Mouse (Mus musculus): ENCODE data around the gene Tead2. TPM values are rescaled to one million over a fixed set of nuclear protein-coding genes. Genes with fewer than 3 reads are reported as not detected.

The Tead2 gene
- polyA plus RNA-seq, 1 experiment from 2014 or later = 46.5 TPM

- DNase-seq (ENCODE audit: low spot score) = no peak
Measured at GRCm38 (mm10) chr7:45257063-45257840, 41.7 kb downstream of the Tead2 start.

GRCm38 (mm10) chr7:45259281-45259680 is 43.7 kb downstream of the Tead2 start:
- H3K27ac ChIP-seq (ENCODE audit: low read length) = no peak overlapping the region
- WGBS = 85% methylated on average over 8 of the region's 8 CpGs
- no peak for ATAC-seq
- 0 out of 2 replicates have a peak, but pooled peaks cover 3% of the 10 kb centered on the region for H3K4me1 ChIP-seq (ENCODE audit: insufficient read depth, low read depth, low read length)
- H3K9me3 ChIP-seq (ENCODE audit: low read length) = no peaks in the 10 kb centered on the region
- no peak overlapping the region for H3K4me3 ChIP-seq (ENCODE audit: low read depth, low read length)
- 0 out of 2 replicates have a peak, but pooled peaks cover 3% of the 10 kb centered on the region for H3K27me3 ChIP-seq (replicated peaks; ENCODE audit: insufficient read depth, low read length)
- H3K4me2 ChIP-seq (replicated peaks; ENCODE audit: low read depth, low read length) = no peak overlapping the region
- no peak overlapping the region for H3K9ac ChIP-seq (replicated peaks; ENCODE audit: low read depth)
- no peak for DNase-seq (ENCODE audit: low spot score)
- no peaks in the 10 kb centered on the region for H3K36me3 ChIP-seq (ENCODE audit: insufficient read depth, low read length)
- no peak for TF ChIP-seq CTCF (IDR thresholded peaks at IDR 0.05)
- no peak for TF ChIP-seq EP300 (IDR thresholded peaks at IDR 0.05)

More at GRCm38 (mm10) chr7:45257063-45257840, 41.7 kb downstream of the Tead2 start:
- Histone ChIP-seq H3K4me3 (ENCODE audit: low read depth, low read length) (no peak overlapping the region), H3K4me2 (replicated peaks; ENCODE audit: low read depth, low read length) (no peak overlapping the region), H3K4me1 (ENCODE audit: insufficient read depth, low read depth, low read length) (0 out of 2 replicates have a peak, but pooled peaks cover 1% of the 10 kb centered on the region), H3K9ac (replicated peaks; ENCODE audit: low read depth) (no peak overlapping the region), H3K27me3 (replicated peaks; ENCODE audit: insufficient read depth, low read length) (0 out of 2 replicates have a peak, but pooled peaks cover 3% of the 10 kb centered on the region), H3K36me3 (ENCODE audit: insufficient read depth, low read length) (no peaks in the 10 kb centered on the region), H3K27ac (ENCODE audit: low read length) (no peak overlapping the region), H3K9me3 (ENCODE audit: low read length) (no peaks in the 10 kb centered on the region)
- ATAC-seq = no peak
- TF ChIP-seq CTCF (IDR thresholded peaks at IDR 0.05) (no peak), EP300 (IDR thresholded peaks at IDR 0.05) (no peak)
- WGBS = 48% methylated on average over 11 of the region's 11 CpGs

GRCm38 (mm10) chr7:45262266-45262665 is 46.7 kb downstream of the Tead2 start:
- no peak overlapping the region for H3K9ac ChIP-seq (replicated peaks; ENCODE audit: low read depth)
- H3K27me3 ChIP-seq (replicated peaks; ENCODE audit: insufficient read depth, low read length) = 0 out of 2 replicates have a peak, but pooled peaks cover 3% of the 10 kb centered on the region
- no peak overlapping the region for H3K4me2 ChIP-seq (replicated peaks; ENCODE audit: low read depth, low read length)
- H3K36me3 ChIP-seq (ENCODE audit: insufficient read depth, low read length) = no peaks in the 10 kb centered on the region
- 0 out of 2 replicates have a peak, but pooled peaks cover 3% of the 10 kb centered on the region for H3K4me1 ChIP-seq (ENCODE audit: insufficient read depth, low read depth, low read length)
- peak; percentile 40; the same call in 1 of the 2 replicates for ATAC-seq
- DNase-seq (ENCODE audit: low spot score) = peak; percentile 54
- no peak overlapping the region for H3K4me3 ChIP-seq (ENCODE audit: low read depth, low read length)
- TF ChIP-seq EP300 (IDR thresholded peaks at IDR 0.05) = no peak
- no peaks in the 10 kb centered on the region for H3K9me3 ChIP-seq (ENCODE audit: low read length)
- 31% methylated on average over 7 of the region's 7 CpGs for WGBS
- no peak overlapping the region for H3K27ac ChIP-seq (ENCODE audit: low read length)

- Histone ChIP-seq H3K4me1 (ENCODE audit: insufficient read depth, low read depth, low read length) (0 out of 2 replicates have a peak, but pooled peaks cover 3% of the 10 kb centered on the region), H3K4me2 (replicated peaks; ENCODE audit: low read depth, low read length) (no peak overlapping the region), H3K36me3 (ENCODE audit: insufficient read depth, low read length) (no peaks in the 10 kb centered on the region), H3K27me3 (replicated peaks; ENCODE audit: insufficient read depth, low read length) (0 out of 2 replicates have a peak, but pooled peaks cover 3% of the 10 kb centered on the region), H3K9me3 (ENCODE audit: low read length) (no peaks in the 10 kb centered on the region), H3K27ac (ENCODE audit: low read length) (no peak overlapping the region), H3K9ac (replicated peaks; ENCODE audit: low read depth) (no peak overlapping the region), H3K4me3 (ENCODE audit: low read depth, low read length) (no peak overlapping the region)
- no peak for DNase-seq (ENCODE audit: low spot score)
- WGBS = 59% methylated on average over 7 of the region's 7 CpGs
- ATAC-seq = no peak
- TF ChIP-seq CTCF (IDR thresholded peaks at IDR 0.05) (no peak), EP300 (IDR thresholded peaks at IDR 0.05) (no peak)
Measured at GRCm38 (mm10) chr7:45263006-45263607, 47.6 kb downstream of the Tead2 start.

- Histone ChIP-seq H3K27ac (ENCODE audit: low read length) (no peak overlapping the region), H3K4me1 (ENCODE audit: insufficient read depth, low read depth, low read length) (0 out of 2 replicates have a peak, but pooled peaks cover 3% of the 10 kb centered on the region), H3K9ac (replicated peaks; ENCODE audit: low read depth) (no peak overlapping the region), H3K4me2 (replicated peaks; ENCODE audit: low read depth, low read length) (no peak overlapping the region), H3K4me3 (ENCODE audit: low read depth, low read length) (no peak overlapping the region), H3K27me3 (replicated peaks; ENCODE audit: insufficient read depth, low read length) (0 out of 2 replicates have a peak, but pooled peaks cover 3% of the 10 kb centered on the region), H3K9me3 (ENCODE audit: low read length) (no peaks in the 10 kb centered on the region), H3K36me3 (ENCODE audit: insufficient read depth, low read length) (no peaks in the 10 kb centered on the region)
- no peak for ATAC-seq
- 74% methylated on average over 3 of the region's 3 CpGs for WGBS
- no peak for DNase-seq (ENCODE audit: low spot score)
- TF ChIP-seq CTCF (IDR thresholded peaks at IDR 0.05) (peak; percentile 7; the same call in 1 of the 2 replicates), EP300 (IDR thresholded peaks at IDR 0.05) (no peak)
Measured at GRCm38 (mm10) chr7:45264348-45264747, 48.8 kb downstream of the Tead2 start.

- Histone ChIP-seq H3K4me2 (replicated peaks; ENCODE audit: low read depth, low read length) (no peak overlapping the region), H3K9ac (replicated peaks; ENCODE audit: low read depth) (no peak overlapping the region), H3K4me1 (ENCODE audit: insufficient read depth, low read depth, low read length) (0 out of 2 replicates have a peak, but pooled peaks cover 3% of the 10 kb centered on the region), H3K4me3 (ENCODE audit: low read depth, low read length) (no peak overlapping the region), H3K36me3 (ENCODE audit: insufficient read depth, low read length) (no peaks in the 10 kb centered on the region), H3K27me3 (replicated peaks; ENCODE audit: insufficient read depth, low read length) (no peaks in the 10 kb centered on the region), H3K27ac (ENCODE audit: low read length) (no peak overlapping the region), H3K9me3 (ENCODE audit: low read length) (no peaks in the 10 kb centered on the region)
- WGBS = 74% methylated on average over 1 of the region's 1 CpGs
- DNase-seq (ENCODE audit: low spot score) = no peak
- ATAC-seq = no peak
- TF ChIP-seq CTCF (IDR thresholded peaks at IDR 0.05) (no peak), EP300 (IDR thresholded peaks at IDR 0.05) (no peak)
Measured at GRCm38 (mm10) chr7:45265518-45265917, 50.0 kb downstream of the Tead2 start.
